Mouse (Mus musculus): Measurements from ENCODE around the gene Trappc11. TPM values are rescaled to one million over a fixed set of nuclear protein-coding genes. Genes with fewer than 3 reads are reported as not detected.

Trappc11 gene
- polyA plus RNA-seq, 1 experiment: 28.1 TPM

DNA sequence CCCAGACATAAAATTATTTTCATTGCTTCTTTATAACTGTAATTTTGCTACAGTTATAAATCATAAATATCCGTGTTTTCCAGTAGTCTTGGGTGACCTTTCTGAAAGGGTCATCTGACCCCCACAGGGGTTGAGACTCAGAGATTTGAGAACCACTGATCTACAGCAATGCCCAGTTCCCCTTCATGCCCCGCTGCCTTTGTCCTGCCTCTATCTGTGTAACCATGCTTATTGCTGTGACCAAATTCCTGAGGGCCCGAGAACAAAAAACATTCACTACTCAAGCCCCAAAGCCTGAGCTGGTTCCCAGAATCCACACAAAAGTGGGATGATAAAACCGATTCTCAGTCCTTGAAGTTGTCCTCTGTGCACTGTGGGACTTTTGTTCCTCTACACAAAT is 5.1 kb upstream of the Trappc11 start:
- Histone ChIP-seq H3K36me3 (ENCODE audit: control insufficient read depth, insufficient read depth, low read length) (peaks cover 15% of the 10 kb centered on the region), H3K27ac (ENCODE audit: control insufficient read depth, insufficient read depth, low read length) (no peak overlapping the region), H3K4me3 (ENCODE audit: control insufficient read depth, insufficient read depth, low read length) (no peak overlapping the region), H3K27me3 (ENCODE audit: control insufficient read depth, insufficient read depth, low read length) (no peaks in the 10 kb centered on the region), H3K4me1 (replicated peaks; ENCODE audit: control insufficient read depth, insufficient read depth, low read length) (peaks cover 3% of the 10 kb centered on the region; the same call in 1 of the 2 replicates)
- TF ChIP-seq CTCF (IDR thresholded peaks at IDR 0.05; ENCODE audit: borderline replicate concordance, control insufficient read depth, extremely low read depth, insufficient read depth, low read length, poor library complexity): no peak
- WGBS: 97% methylated on average over 4 of the region's 4 CpGs
- DNase-seq: no peak

DNA sequence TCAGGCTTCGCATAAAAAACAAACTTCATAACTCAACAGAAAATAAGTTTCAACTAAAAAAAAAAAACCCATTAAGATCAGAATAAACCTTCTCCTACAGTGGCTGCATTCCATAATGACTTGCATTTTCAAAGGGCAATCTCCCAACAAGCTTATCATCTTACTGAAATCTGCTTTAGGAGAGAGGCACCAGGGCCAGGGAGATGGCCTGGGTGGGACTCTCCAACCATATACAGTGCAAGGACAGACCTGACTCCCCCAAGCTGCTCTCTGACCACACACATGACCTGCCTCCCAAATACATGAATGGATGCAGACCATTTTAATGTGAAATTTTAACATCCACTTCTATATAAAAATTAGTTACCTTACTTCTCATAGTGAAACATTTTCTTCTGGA is 5.2 kb downstream of the Trappc11 start:
- TF ChIP-seq POLR2A (IDR thresholded peaks at IDR 0.05; ENCODE audit: control insufficient read depth, extremely low read depth, insufficient read depth, low read length, poor library complexity): no peak
- TF ChIP-seq CTCF (IDR thresholded peaks at IDR 0.05; ENCODE audit: borderline replicate concordance, control insufficient read depth, extremely low read depth, insufficient read depth, low read length, poor library complexity): no peak
- H3K36me3 ChIP-seq (ENCODE audit: control insufficient read depth, insufficient read depth, low read length): peaks cover 26% of the 10 kb centered on the region
- no peak overlapping the region for H3K27ac ChIP-seq (ENCODE audit: control insufficient read depth, insufficient read depth, low read length)
- H3K4me3 ChIP-seq (ENCODE audit: control insufficient read depth, insufficient read depth, low read length): no peak overlapping the region
- DNase-seq: no peak
- H3K4me1 ChIP-seq (replicated peaks; ENCODE audit: control insufficient read depth, insufficient read depth, low read length): no peaks in the 10 kb centered on the region
- no peaks in the 10 kb centered on the region for H3K27me3 ChIP-seq (ENCODE audit: control insufficient read depth, insufficient read depth, low read length)
- 95% methylated on average over 1 of the region's 1 CpGs for WGBS

DNA sequence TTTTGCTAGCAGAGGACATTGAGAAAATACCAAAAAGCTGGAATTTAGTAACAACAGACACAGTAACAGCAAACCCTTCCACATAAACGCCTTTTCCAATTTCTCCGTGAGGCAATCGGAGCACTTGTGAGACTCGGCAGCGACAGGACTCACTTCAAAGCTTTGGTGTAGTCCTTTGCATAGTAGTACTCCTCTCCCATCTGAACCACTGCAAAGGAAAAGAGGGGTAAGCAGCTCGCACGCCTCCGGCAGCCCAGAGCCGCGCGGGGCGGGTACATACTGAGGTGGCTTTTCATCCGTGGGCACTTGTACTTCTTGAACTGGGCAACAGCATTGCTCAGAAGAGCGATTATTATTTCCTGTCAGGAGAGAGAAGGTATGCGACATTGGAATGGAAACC is 19.7 kb downstream of the Trappc11 start:
- no peak for DNase-seq
- Histone ChIP-seq H3K4me3 (ENCODE audit: control insufficient read depth, insufficient read depth, low read length) (no peak overlapping the region), H3K36me3 (ENCODE audit: control insufficient read depth, insufficient read depth, low read length) (peaks cover 35% of the 10 kb centered on the region), H3K4me1 (replicated peaks; ENCODE audit: control insufficient read depth, insufficient read depth, low read length) (no peaks in the 10 kb centered on the region), H3K27me3 (ENCODE audit: control insufficient read depth, insufficient read depth, low read length) (no peaks in the 10 kb centered on the region), H3K27ac (ENCODE audit: control insufficient read depth, insufficient read depth, low read length) (no peak overlapping the region)
- 97% methylated on average over 15 of the region's 15 CpGs for WGBS
- TF ChIP-seq POLR2A (IDR thresholded peaks at IDR 0.05; ENCODE audit: control insufficient read depth, extremely low read depth, insufficient read depth, low read length, poor library complexity) (no peak), CTCF (IDR thresholded peaks at IDR 0.05; ENCODE audit: borderline replicate concordance, control insufficient read depth, extremely low read depth, insufficient read depth, low read length, poor library complexity) (no peak)

DNA sequence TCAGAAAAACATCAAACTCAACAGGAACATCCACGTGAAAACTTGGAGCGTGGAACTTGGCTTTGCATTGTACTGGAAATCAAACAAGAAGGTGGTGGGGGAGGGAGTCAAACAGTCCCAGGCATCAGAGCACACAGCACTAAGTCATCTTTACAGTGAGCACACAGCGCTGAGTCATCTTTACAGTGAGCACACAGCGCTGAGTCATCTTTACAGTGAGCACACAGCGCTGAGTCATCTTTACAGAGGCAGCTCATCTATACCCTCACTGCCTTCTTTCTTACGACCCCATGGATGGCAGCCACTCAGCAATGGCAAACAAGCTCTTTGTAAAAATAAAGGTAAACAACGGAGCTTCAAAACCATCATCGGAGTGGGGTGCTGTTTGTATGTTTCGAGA is 22.3 kb downstream of the Trappc11 start:
- H3K4me1 ChIP-seq (replicated peaks; ENCODE audit: control insufficient read depth, insufficient read depth, low read length): no peaks in the 10 kb centered on the region
- WGBS: 97% methylated on average over 9 of the region's 9 CpGs
- DNase-seq: no peak
- no peak overlapping the region for H3K4me3 ChIP-seq (ENCODE audit: control insufficient read depth, insufficient read depth, low read length)
- no peaks in the 10 kb centered on the region for H3K27me3 ChIP-seq (ENCODE audit: control insufficient read depth, insufficient read depth, low read length)
- no peak for TF ChIP-seq CTCF (IDR thresholded peaks at IDR 0.05; ENCODE audit: borderline replicate concordance, control insufficient read depth, extremely low read depth, insufficient read depth, low read length, poor library complexity)
- no peak for TF ChIP-seq POLR2A (IDR thresholded peaks at IDR 0.05; ENCODE audit: control insufficient read depth, extremely low read depth, insufficient read depth, low read length, poor library complexity)
- peaks cover 28% of the 10 kb centered on the region for H3K36me3 ChIP-seq (ENCODE audit: control insufficient read depth, insufficient read depth, low read length)
- no peak overlapping the region for H3K27ac ChIP-seq (ENCODE audit: control insufficient read depth, insufficient read depth, low read length)

DNA sequence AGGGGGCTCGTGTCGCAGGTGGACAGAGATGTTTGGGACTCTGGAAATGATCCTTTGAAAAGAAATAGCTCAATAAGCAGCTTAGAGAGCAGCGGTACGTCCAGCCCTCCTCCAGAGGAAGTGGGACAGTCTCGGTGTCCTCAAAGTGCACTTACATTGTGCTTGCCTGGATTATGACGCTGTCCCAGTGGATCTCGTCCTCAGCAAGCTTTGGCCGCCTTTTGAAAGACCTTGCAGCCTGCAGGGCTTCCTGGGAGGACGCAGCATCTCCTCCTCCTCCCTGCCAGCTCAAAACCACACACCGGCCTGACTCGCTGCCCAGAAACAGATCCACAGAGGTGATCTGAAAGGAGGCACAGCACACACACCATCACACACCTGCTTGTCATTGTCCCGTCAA is 27.8 kb downstream of the Trappc11 start:
- Histone ChIP-seq H3K4me3 (ENCODE audit: control insufficient read depth, insufficient read depth, low read length) (no peak overlapping the region), H3K27ac (ENCODE audit: control insufficient read depth, insufficient read depth, low read length) (no peak overlapping the region), H3K27me3 (ENCODE audit: control insufficient read depth, insufficient read depth, low read length) (no peaks in the 10 kb centered on the region), H3K4me1 (replicated peaks; ENCODE audit: control insufficient read depth, insufficient read depth, low read length) (no peaks in the 10 kb centered on the region), H3K36me3 (ENCODE audit: control insufficient read depth, insufficient read depth, low read length) (peaks cover 38% of the 10 kb centered on the region)
- TF ChIP-seq CTCF (IDR thresholded peaks at IDR 0.05; ENCODE audit: borderline replicate concordance, control insufficient read depth, extremely low read depth, insufficient read depth, low read length, poor library complexity): no peak
- DNase-seq: no peak
- WGBS: 97% methylated on average over 12 of the region's 12 CpGs

DNA sequence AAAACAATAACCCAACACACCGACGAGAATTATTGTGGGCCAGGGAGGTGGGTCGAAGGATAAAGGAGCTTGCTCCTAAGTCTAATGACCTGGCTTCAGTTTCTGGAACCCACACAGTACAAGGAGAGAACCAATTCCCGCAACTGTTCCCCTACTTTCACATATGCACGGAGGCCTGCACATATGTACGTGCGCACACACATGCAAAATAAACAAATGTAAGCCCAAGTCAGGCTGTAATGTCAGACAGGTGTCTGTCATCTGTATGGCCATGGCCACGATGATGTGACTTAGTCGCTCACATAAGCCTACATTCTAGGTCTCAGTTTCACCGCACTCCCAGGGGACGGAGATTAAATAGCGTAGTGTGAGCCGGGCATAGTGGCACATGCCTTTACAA is 30.7 kb downstream of the Trappc11 start:
- 98% methylated on average over 13 of the region's 13 CpGs for WGBS
- TF ChIP-seq CTCF (IDR thresholded peaks at IDR 0.05; ENCODE audit: borderline replicate concordance, control insufficient read depth, extremely low read depth, insufficient read depth, low read length, poor library complexity): no peak
- TF ChIP-seq POLR2A (IDR thresholded peaks at IDR 0.05; ENCODE audit: control insufficient read depth, extremely low read depth, insufficient read depth, low read length, poor library complexity): no peak
- no peaks in the 10 kb centered on the region for H3K27me3 ChIP-seq (ENCODE audit: control insufficient read depth, insufficient read depth, low read length)
- DNase-seq: no peak
- H3K4me3 ChIP-seq (ENCODE audit: control insufficient read depth, insufficient read depth, low read length): no peak overlapping the region
- H3K27ac ChIP-seq (ENCODE audit: control insufficient read depth, insufficient read depth, low read length): no peak overlapping the region
- no peaks in the 10 kb centered on the region for H3K4me1 ChIP-seq (replicated peaks; ENCODE audit: control insufficient read depth, insufficient read depth, low read length)
- H3K36me3 ChIP-seq (ENCODE audit: control insufficient read depth, insufficient read depth, low read length): peaks cover 43% of the 10 kb centered on the region

DNA sequence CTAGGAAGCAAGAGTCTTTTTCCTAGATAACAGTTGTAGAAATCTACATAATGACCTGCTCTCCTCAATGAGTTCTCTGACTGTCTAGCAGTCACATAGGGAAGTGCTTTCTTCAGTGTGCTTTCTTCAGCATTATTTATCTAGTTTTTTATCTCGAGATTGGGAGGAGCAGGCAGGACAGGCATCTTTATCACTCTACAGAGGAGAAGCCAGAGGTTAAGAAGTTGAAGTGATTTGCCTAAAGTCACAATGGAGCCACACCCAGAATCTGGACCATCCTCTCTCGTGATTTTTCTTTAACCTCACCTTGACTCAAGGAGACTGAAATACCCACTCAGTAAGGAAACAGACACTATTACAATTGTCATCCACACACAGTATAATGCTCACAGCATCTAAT is 31.3 kb downstream of the Trappc11 start:
- TF ChIP-seq POLR2A (IDR thresholded peaks at IDR 0.05; ENCODE audit: control insufficient read depth, extremely low read depth, insufficient read depth, low read length, poor library complexity) (no peak), CTCF (IDR thresholded peaks at IDR 0.05; ENCODE audit: borderline replicate concordance, control insufficient read depth, extremely low read depth, insufficient read depth, low read length, poor library complexity) (no peak)
- WGBS: 88% methylated on average over 2 of the region's 2 CpGs
- peaks cover 47% of the 10 kb centered on the region for H3K36me3 ChIP-seq (ENCODE audit: control insufficient read depth, insufficient read depth, low read length)
- DNase-seq: no peak
- no peaks in the 10 kb centered on the region for H3K4me1 ChIP-seq (replicated peaks; ENCODE audit: control insufficient read depth, insufficient read depth, low read length)
- H3K27ac ChIP-seq (ENCODE audit: control insufficient read depth, insufficient read depth, low read length): no peak overlapping the region
- H3K27me3 ChIP-seq (ENCODE audit: control insufficient read depth, insufficient read depth, low read length): no peaks in the 10 kb centered on the region
- no peak overlapping the region for H3K4me3 ChIP-seq (ENCODE audit: control insufficient read depth, insufficient read depth, low read length)

Data from thymus, adult 2 months (tissue).